Mouse (Mus musculus): Measurements from ENCODE around the gene Foxo3. TPM values are rescaled to one million over a fixed set of nuclear protein-coding genes. Genes with fewer than 3 reads are reported as not detected.

Gene Foxo3
- polyA plus RNA-seq (2015; fragmentation: Illumina TruSeq; extraction: RNeasy Lipid Tissue Mini Kit (QIAGEN cat#74804); ENCODE audit: insufficient read depth, low read depth, low replicate concordance): 5.9 TPM

DNA sequence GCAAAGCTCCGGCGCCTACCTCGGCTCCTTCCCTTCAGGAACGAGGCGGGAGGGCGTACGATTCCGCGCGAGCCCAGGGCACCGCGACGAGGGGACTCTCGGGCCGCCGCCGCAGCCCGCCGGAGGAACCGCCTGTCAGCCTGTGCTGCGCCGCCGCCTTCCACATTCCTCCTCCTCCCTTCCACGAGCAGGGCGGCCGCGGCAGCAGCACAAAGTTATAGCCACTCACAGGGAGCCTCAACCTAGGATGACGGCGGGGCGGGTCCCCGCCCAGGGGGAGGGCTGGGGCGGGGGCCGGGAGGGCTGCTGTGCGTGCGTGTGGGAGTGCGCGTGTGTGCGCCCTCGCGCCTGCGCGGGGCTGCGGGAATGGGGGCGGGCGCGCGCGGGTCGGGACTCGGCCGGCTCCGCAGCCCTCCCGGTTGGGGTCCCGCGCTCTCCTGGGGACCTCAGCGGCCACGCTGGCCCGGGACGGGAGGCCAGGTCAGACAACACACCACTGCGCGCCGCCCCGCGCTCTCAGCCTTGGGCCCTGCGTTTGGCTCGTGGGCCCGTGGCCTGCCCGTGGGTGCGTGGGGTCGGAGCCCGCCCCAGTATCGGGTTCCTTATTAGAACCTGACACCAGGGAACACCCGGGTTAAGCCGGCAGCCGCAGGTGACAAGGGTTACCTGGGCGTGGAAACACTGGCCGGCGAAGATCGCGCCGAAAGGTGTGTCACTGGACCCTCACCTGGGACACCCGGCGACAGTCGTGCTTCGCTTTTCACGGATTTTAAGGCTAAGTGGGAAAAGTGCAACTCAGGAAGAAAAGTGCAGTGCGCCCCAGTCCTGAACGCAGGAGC is at the start of gene Foxo3:
Foxo3 (minus strand) TSS at position 249 of the 839 bp plus-strand sequence.

Other genes with a start within 250 kb of the Foxo3 start
- gene Afg1l, start 201.8 kb upstream of the Foxo3 start, polyA plus RNA-seq (2015; fragmentation: Illumina TruSeq; extraction: RNeasy Lipid Tissue Mini Kit (QIAGEN cat#74804); ENCODE audit: insufficient read depth, low read depth, low replicate concordance): 4.5 TPM
- gene Snx3, start 225.3 kb upstream of the Foxo3 start, polyA plus RNA-seq (2015; fragmentation: Illumina TruSeq; extraction: RNeasy Lipid Tissue Mini Kit (QIAGEN cat#74804); ENCODE audit: insufficient read depth, low read depth, low replicate concordance): 53.7 TPM